24 mouse cellular contexts compared by ENCODE assay signal in the genomic region with DNA sequence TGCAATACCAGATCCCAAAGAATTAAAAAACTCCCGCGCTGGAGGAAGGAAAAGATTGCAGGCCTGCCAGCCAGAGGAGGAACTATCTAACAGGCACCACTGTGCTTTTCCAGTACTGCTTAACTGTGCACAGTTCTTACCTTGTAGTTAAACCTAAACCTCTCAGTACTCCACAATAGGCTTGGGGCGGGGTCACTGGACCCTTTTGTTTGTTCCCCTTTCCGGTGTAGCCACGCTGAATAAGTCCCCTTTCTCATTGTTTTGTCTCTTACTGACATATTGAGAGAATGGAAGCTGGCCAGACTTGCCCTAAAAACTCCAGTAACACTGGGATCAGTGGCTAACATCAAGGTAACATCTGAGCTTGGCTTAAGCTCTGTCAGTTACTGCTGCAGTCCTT.
"Had no signal": no experiment of that assay in that cellular context is flagged by ENCODE, and none has a peak within 500 bp of the region (broad histone marks: within the 10 kb centered on the region; RNA-seq: fewer than 3 reads in every experiment).

No protein-coding gene starts in this region.

- DNase-seq: kidney, adult 2 months; kidney, postnatal 25 days; layer of hippocampus, adult 9-11 months; liver; lung, adult 2 months; lung, postnatal 14 days; lung, postnatal 4 days; midbrain, embryonic 14.5 days; right cerebral cortex, adult 18-20 months; right cerebral cortex, postnatal 14 days; right cerebral cortex, postnatal 4 days; thymus, adult 2 months; thymus, postnatal 14 days; thymus, postnatal 4 days had no signal

- H3K27me3 ChIP-seq: limb, embryonic 13.5 days; liver, embryonic 12.5 days; liver, embryonic 15.5 days; neural tube, embryonic 13.5 days had no signal

- H3K4me2 ChIP-seq: limb, embryonic 13.5 days; liver, embryonic 12.5 days; liver, embryonic 15.5 days; midbrain, embryonic 11.5 days; neural tube, embryonic 13.5 days had no signal

- ATAC-seq: liver, embryonic 12.5 days had no signal

- H3K36me3 ChIP-seq: limb, embryonic 10.5 days; liver, embryonic 12.5 days; liver, embryonic 15.5 days had no signal

- H3K4me3 ChIP-seq: layer of hippocampus, adult 2 months; limb, embryonic 10.5 days; limb, embryonic 13.5 days; liver, embryonic 12.5 days; liver, embryonic 15.5 days; myocyte; neural tube, embryonic 13.5 days had no signal

- H3K9ac ChIP-seq: limb, embryonic 13.5 days; liver, embryonic 12.5 days; liver, embryonic 15.5 days; neural tube, embryonic 13.5 days had no signal

- H3K4me1 ChIP-seq: limb, embryonic 10.5 days; limb, embryonic 13.5 days; liver, embryonic 12.5 days; liver, embryonic 15.5 days; neural tube, embryonic 13.5 days had no signal

- H3K9me3 ChIP-seq: limb, embryonic 10.5 days; limb, embryonic 13.5 days; liver, embryonic 12.5 days; liver, embryonic 15.5 days; neural tube, embryonic 13.5 days had no signal

- H3K27ac ChIP-seq: kidney, postnatal 0 days; layer of hippocampus, adult 2 months; limb, embryonic 10.5 days; limb, embryonic 13.5 days; liver, embryonic 12.5 days; liver, embryonic 15.5 days; neural tube, embryonic 13.5 days; stomach, postnatal 0 days had no signal
